21 mouse cellular contexts compared by ENCODE assay signal in genomic region chr4:48396949-48397348, GRCm38 (mm10).
DNase-seq lines count a peak whose midpoint lies in the region; ATAC-seq and TF ChIP-seq lines count a peak whose summit lies in the region.
"Had no signal": no experiment of that assay in that cellular context is flagged by ENCODE, and none has a peak within 500 bp of the region (broad histone marks: within the 10 kb centered on the region; RNA-seq: fewer than 3 reads in every experiment).

No protein-coding gene starts in this region.

- peak overlapping the region; percentile 27; the same call in 1 of the 2 replicates for H3K27ac ChIP-seq in liver, embryonic 12.5 days
- H3K27ac ChIP-seq in liver, postnatal 0 days (ENCODE audit: low read depth) = no peak overlapping the region
- peak overlapping the region; percentile 53; the same call in 1 of the 2 replicates for H3K27ac ChIP-seq in liver, embryonic 13.5 days
- H3K27ac ChIP-seq: embryonic facial prominence, embryonic 10.5 days; embryonic facial prominence, embryonic 12.5 days; forebrain, embryonic 13.5 days; forebrain, embryonic 15.5 days had no signal

- H3K4me2 ChIP-seq in liver, embryonic 12.5 days = no peak overlapping the region
- H3K4me2 ChIP-seq in liver, postnatal 0 days (ENCODE audit: low read depth, low read length) = no peak overlapping the region
- no peak overlapping the region for H3K4me2 ChIP-seq in liver, embryonic 13.5 days
- H3K4me2 ChIP-seq: embryonic facial prominence, embryonic 12.5 days; forebrain, embryonic 13.5 days; forebrain, embryonic 15.5 days had no signal

- peak; percentile 75; the same call in 1 of the 2 replicates for ATAC-seq in liver, embryonic 12.5 days
- ATAC-seq in liver, postnatal 0 days = no peak
- peak; percentile 70; the same call in 1 of the 2 replicates for ATAC-seq in liver, embryonic 13.5 days (ENCODE audit: low read depth)
- ATAC-seq in megakaryocyte progenitor cell, adult 5-6 weeks (replicated peaks; ENCODE audit: poor library complexity) = peak; percentile 64
- ATAC-seq: activated CD4-positive, CD25-positive, alpha-beta regulatory T cell, adult 4 months; forebrain, embryonic 13.5 days; forebrain, embryonic 15.5 days; Patski had no signal

- peaks cover 6% of the 10 kb centered on the region; the same call in 1 of the 2 replicates for H3K36me3 ChIP-seq in liver, embryonic 12.5 days
- H3K36me3 ChIP-seq in liver, postnatal 0 days (replicated peaks; ENCODE audit: insufficient read depth, low read length) = no peaks in the 10 kb centered on the region
- H3K36me3 ChIP-seq in liver, embryonic 13.5 days = no peaks in the 10 kb centered on the region
- H3K36me3 ChIP-seq: forebrain, embryonic 15.5 days had no signal

- peaks cover 14% of the 10 kb centered on the region for H3K4me1 ChIP-seq in liver, embryonic 12.5 days
- no peaks in the 10 kb centered on the region for H3K4me1 ChIP-seq in liver, postnatal 0 days (ENCODE audit: insufficient read depth)
- peaks cover 2% of the 10 kb centered on the region; the same call in 1 of the 2 replicates for H3K4me1 ChIP-seq in liver, embryonic 13.5 days (replicated peaks)
- H3K4me1 ChIP-seq: embryonic facial prominence, embryonic 10.5 days; embryonic facial prominence, embryonic 12.5 days; forebrain, embryonic 13.5 days; forebrain, embryonic 15.5 days had no signal

- no peaks in the 10 kb centered on the region for H3K27me3 ChIP-seq in liver, embryonic 12.5 days (replicated peaks)
- H3K27me3 ChIP-seq in liver, postnatal 0 days (ENCODE audit: insufficient read depth, low read length) = no peaks in the 10 kb centered on the region
- H3K27me3 ChIP-seq in liver, embryonic 13.5 days = no peaks in the 10 kb centered on the region
- H3K27me3 ChIP-seq: embryonic facial prominence, embryonic 12.5 days; forebrain, embryonic 13.5 days; forebrain, embryonic 15.5 days; Patski had no signal

- TF ChIP-seq CTCF in liver, postnatal 0 days (IDR thresholded peaks at IDR 0.05; ENCODE audit: low read depth) = no peak

- no peak for TF ChIP-seq EP300 in liver, postnatal 0 days (IDR thresholded peaks at IDR 0.05; ENCODE audit: low read depth)

- no peak overlapping the region for H3K4me3 ChIP-seq in liver, embryonic 12.5 days
- no peak overlapping the region for H3K4me3 ChIP-seq in liver, postnatal 0 days (ENCODE audit: low read depth, low read length)
- no peak overlapping the region for H3K4me3 ChIP-seq in liver, embryonic 13.5 days (replicated peaks)
- H3K4me3 ChIP-seq: embryonic facial prominence, embryonic 10.5 days; embryonic facial prominence, embryonic 12.5 days; forebrain, embryonic 13.5 days; forebrain, embryonic 15.5 days had no signal

- DNase-seq in liver, postnatal 0 days = no peak
- DNase-seq in liver, embryonic 13.5 days = no peak
- no peak for DNase-seq in right cerebral cortex, postnatal 10 days (ENCODE audit: low spot score in 2 of 2)
- no peak for DNase-seq in urinary bladder, postnatal 25 days (ENCODE audit: low spot score)
- no peak for DNase-seq in lung, adult 18-20 months
- DNase-seq: adrenal gland, adult 8-10 months; adrenal gland, postnatal 14 days; adrenal gland, postnatal 36 days; cerebellum, adult 11-12 months; cerebellum, adult 2 months; cerebellum, adult 9-10 months; cerebellum, postnatal 10 days; cerebellum, postnatal 25 days had no signal

- H3K9me3 ChIP-seq in liver, embryonic 12.5 days (replicated peaks) = no peaks in the 10 kb centered on the region
- no peaks in the 10 kb centered on the region for H3K9me3 ChIP-seq in liver, postnatal 0 days (ENCODE audit: low read length)
- H3K9me3 ChIP-seq in liver, embryonic 13.5 days (replicated peaks) = no peaks in the 10 kb centered on the region
- H3K9me3 ChIP-seq: embryonic facial prominence, embryonic 10.5 days; embryonic facial prominence, embryonic 12.5 days; forebrain, embryonic 13.5 days; forebrain, embryonic 15.5 days had no signal

- 59% methylated on average over 3 of the region's 3 CpGs for WGBS in liver, embryonic 12.5 days (ENCODE audit: insufficient replicate concordance)
- WGBS in liver, postnatal 0 days (ENCODE audit: insufficient replicate concordance) = 71% methylated on average over 3 of the region's 3 CpGs
- 63% methylated on average over 3 of the region's 3 CpGs for WGBS in liver, embryonic 13.5 days (ENCODE audit: insufficient replicate concordance)

- no peak overlapping the region for H3K9ac ChIP-seq in liver, embryonic 12.5 days
- H3K9ac ChIP-seq in liver, postnatal 0 days (replicated peaks) = no peak overlapping the region
- no peak overlapping the region for H3K9ac ChIP-seq in liver, embryonic 13.5 days
- H3K9ac ChIP-seq: embryonic facial prominence, embryonic 12.5 days; forebrain, embryonic 13.5 days; forebrain, embryonic 15.5 days had no signal
